Mouse (Mus musculus) limb, embryonic 15.5 days (tissue): Measurements from ENCODE around the gene Stk32c. TPM values are rescaled to one million over a fixed set of nuclear protein-coding genes. Genes with fewer than 3 reads are reported as not detected.

Source experiments
- ATAC-seq: fragments of 200-750 bp; cut with Nextera tagmentation; 2 replicates; pipeline ENCODE4 v1.8.0; 2017; ENCODE audit warnings: low read depth, moderate TSS enrichment; ENCODE audit not compliant: insufficient number of reproducible peaks, low FRiP score, low TSS enrichment
- H3K27ac ChIP-seq: fragments of 300-500 bp; sonication (generic); 2 replicates; pipeline ENCODE4 v1.5.1; 2015; ENCODE audit warnings: moderate library complexity, mild to moderate bottlenecking, inconsistent platforms
- H3K27me3 ChIP-seq: fragments of 300-500 bp; sonication (generic); 2 replicates; pipeline ENCODE4 v1.6.1; 2015; ENCODE audit warnings: inconsistent platforms
- H3K36me3 ChIP-seq: fragments of 300-500 bp; sonication (generic); 2 replicates; pipeline ENCODE4 v1.6.1; 2015; ENCODE audit warnings: inconsistent platforms
- H3K4me1 ChIP-seq: fragments of 300-500 bp; sonication (generic); 2 replicates; pipeline ENCODE4 v1.6.1; 2015; ENCODE audit warnings: inconsistent platforms
- H3K4me2 ChIP-seq: fragments of 300-500 bp; sonication (generic); 2 replicates; pipeline ENCODE4 v1.6.1; 2015; ENCODE audit warnings: mild to moderate bottlenecking, inconsistent platforms
- H3K4me3 ChIP-seq: fragments of 300-500 bp; sonication (generic); 2 replicates; pipeline ENCODE4 v1.5.1; 2015; ENCODE audit warnings: mild to moderate bottlenecking, inconsistent platforms
- H3K9ac ChIP-seq: fragments of 300-500 bp; sonication (generic); 2 replicates; pipeline ENCODE4 v1.6.1; 2015; ENCODE audit warnings: inconsistent platforms
- H3K9me3 ChIP-seq: fragments of 300-500 bp; sonication (generic); 2 replicates; pipeline ENCODE4 v1.6.1; 2016; ENCODE audit warnings: inconsistent platforms
- WGBS: fragments of 180-500 bp; shearing (Covaris S2); methylation state at CpG from one replicate; pipeline ENCODE4 v1.1.7; 2015; 5-methylcytosine and 5-hydroxymethylcytosine counted together
- polyA plus RNA-seq: library from polyadenylated mRNA; unstranded; fragments of >200 nt; fragmentation: Nextera tagmentation; extraction: Ambion mirVana; gene quantifications from 2 replicates; pipeline ENCODE4 v1.2.1, GENCODE M21; 2015

The Stk32c gene
- polyA plus RNA-seq, 1 experiment from 2014 or later, result 0.23 TPM

- 78% methylated on average over 3 of the region's 3 CpGs for WGBS
- Histone ChIP-seq H3K36me3 (no peaks in the 10 kb centered on the region), H3K4me2 (no peak overlapping the region), H3K27me3 (no peaks in the 10 kb centered on the region), H3K9ac (no peak overlapping the region), H3K4me1 (peaks cover 10% of the 10 kb centered on the region), H3K4me3 (no peak overlapping the region), H3K9me3 (no peaks in the 10 kb centered on the region), H3K27ac (no peak overlapping the region)
- no peak for ATAC-seq
Observed at GRCm38 (mm10) chr7:139214160-139214559, 1.1 kb upstream of the Stk32c start.

- peaks cover 10% of the 10 kb centered on the region for H3K4me1 ChIP-seq
- H3K9ac ChIP-seq, result 0 out of 2 replicates have a peak overlapping the region, but pooled peaks have one; percentile 21
- peak overlapping the region; percentile 62 for H3K4me3 ChIP-seq
- no peak for ATAC-seq
- no peaks in the 10 kb centered on the region for H3K9me3 ChIP-seq
- H3K27me3 ChIP-seq, result no peaks in the 10 kb centered on the region
- no peaks in the 10 kb centered on the region for H3K36me3 ChIP-seq
- WGBS, result 61% methylated on average over 3 of the region's 3 CpGs
- peak overlapping the region; percentile 66 for H3K4me2 ChIP-seq
- peak overlapping the region; percentile 48; the same call in 1 of the 2 replicates for H3K27ac ChIP-seq
Observed at GRCm38 (mm10) chr7:139213751-139214150, 644 bp upstream of the Stk32c start.

GRCm38 (mm10) chr7:139211761-139212160 lies 1.3 kb downstream of the Stk32c start:
- H3K4me2 ChIP-seq, result no peak overlapping the region
- no peaks in the 10 kb centered on the region for H3K36me3 ChIP-seq
- H3K27ac ChIP-seq, result no peak overlapping the region
- no peaks in the 10 kb centered on the region for H3K27me3 ChIP-seq
- ATAC-seq, result no peak
- H3K9me3 ChIP-seq, result no peaks in the 10 kb centered on the region
- no peak overlapping the region for H3K9ac ChIP-seq
- peaks cover 10% of the 10 kb centered on the region for H3K4me1 ChIP-seq
- H3K4me3 ChIP-seq, result no peak overlapping the region
- WGBS, result 86% methylated on average over 6 of the region's 6 CpGs

- Histone ChIP-seq H3K36me3 (no peaks in the 10 kb centered on the region), H3K9me3 (no peaks in the 10 kb centered on the region), H3K9ac (no peak overlapping the region), H3K27ac (no peak overlapping the region), H3K27me3 (no peaks in the 10 kb centered on the region), H3K4me1 (peaks cover 10% of the 10 kb centered on the region), H3K4me3 (no peak overlapping the region), H3K4me2 (no peak overlapping the region)
- no peak for ATAC-seq
- WGBS, result 71% methylated on average over 4 of the region's 4 CpGs
Observed at GRCm38 (mm10) chr7:139208773-139209095, 4.4 kb downstream of the Stk32c start.

GRCm38 (mm10) chr7:139208023-139208772 lies 4.9 kb downstream of the Stk32c start:
- WGBS, result 19% methylated on average over 7 of the region's 7 CpGs
- H3K27me3 ChIP-seq, result no peaks in the 10 kb centered on the region
- no peak for ATAC-seq

GRCm38 (mm10) chr7:139201209-139201608 lies 11.9 kb downstream of the Stk32c start:
- H3K36me3 ChIP-seq, result no peaks in the 10 kb centered on the region
- H3K9ac ChIP-seq, result no peak overlapping the region
- H3K27ac ChIP-seq, result no peak overlapping the region
- no peak for ATAC-seq
- H3K4me3 ChIP-seq, result no peak overlapping the region
- no peak overlapping the region for H3K4me2 ChIP-seq
- H3K27me3 ChIP-seq, result peaks cover 12% of the 10 kb centered on the region
- H3K9me3 ChIP-seq, result no peaks in the 10 kb centered on the region
- no peaks in the 10 kb centered on the region for H3K4me1 ChIP-seq
- 55% methylated on average over 6 of the region's 6 CpGs for WGBS

More at GRCm38 (mm10) chr7:139208023-139208772, 4.9 kb downstream of the Stk32c start:
- Histone ChIP-seq H3K27ac (no peak overlapping the region), H3K4me3 (no peak overlapping the region), H3K4me1 (peaks cover 5% of the 10 kb centered on the region; the same call in 1 of the 2 replicates), H3K9ac (no peak overlapping the region), H3K9me3 (no peaks in the 10 kb centered on the region), H3K4me2 (no peak overlapping the region), H3K36me3 (no peaks in the 10 kb centered on the region)

GRCm38 (mm10) chr7:139200108-139200507 lies 13.0 kb downstream of the Stk32c start:
- H3K27me3 ChIP-seq, result peaks cover 12% of the 10 kb centered on the region
- H3K9ac ChIP-seq, result no peak overlapping the region
- no peaks in the 10 kb centered on the region for H3K9me3 ChIP-seq
- H3K4me2 ChIP-seq, result no peak overlapping the region
- H3K4me1 ChIP-seq, result no peaks in the 10 kb centered on the region
- H3K36me3 ChIP-seq, result no peaks in the 10 kb centered on the region
- no peak for ATAC-seq
- no peak overlapping the region for H3K27ac ChIP-seq
- H3K4me3 ChIP-seq, result no peak overlapping the region
- 30% methylated on average over 7 of the region's 7 CpGs for WGBS

GRCm38 (mm10) chr7:139197022-139197421 lies 16.1 kb downstream of the Stk32c start:
- H3K27ac ChIP-seq, result no peak overlapping the region

GRCm38 (mm10) chr7:139191619-139192018 lies 21.5 kb downstream of the Stk32c start:
- no peak for ATAC-seq
- no peak overlapping the region for H3K4me3 ChIP-seq
- H3K4me1 ChIP-seq, result peaks cover 14% of the 10 kb centered on the region
- H3K9ac ChIP-seq, result no peak overlapping the region
- 67% methylated on average over 6 of the region's 6 CpGs for WGBS
- H3K36me3 ChIP-seq, result no peaks in the 10 kb centered on the region
- H3K9me3 ChIP-seq, result no peaks in the 10 kb centered on the region
- no peak overlapping the region for H3K4me2 ChIP-seq
- peaks cover 27% of the 10 kb centered on the region for H3K27me3 ChIP-seq
- H3K27ac ChIP-seq, result no peak overlapping the region

More at GRCm38 (mm10) chr7:139197022-139197421, 16.1 kb downstream of the Stk32c start:
- ATAC-seq, result no peak
- Histone ChIP-seq H3K9ac (no peak overlapping the region), H3K27me3 (peaks cover 12% of the 10 kb centered on the region), H3K36me3 (no peaks in the 10 kb centered on the region), H3K4me1 (no peaks in the 10 kb centered on the region), H3K4me2 (no peak overlapping the region), H3K4me3 (no peak overlapping the region), H3K9me3 (no peaks in the 10 kb centered on the region)
- 82% methylated on average over 4 of the region's 4 CpGs for WGBS

GRCm38 (mm10) chr7:139190616-139191015 lies 22.5 kb downstream of the Stk32c start:
- 92% methylated on average over 4 of the region's 4 CpGs for whole genome bisulfite sequencing
- Histone ChIP-seq H3K4me3 (no peak overlapping the region), H3K4me2 (no peak overlapping the region), H3K4me1 (peaks cover 14% of the 10 kb centered on the region), H3K27me3 (peaks cover 37% of the 10 kb centered on the region), H3K9me3 (no peaks in the 10 kb centered on the region), H3K9ac (no peak overlapping the region), H3K27ac (no peak overlapping the region), H3K36me3 (no peaks in the 10 kb centered on the region)
- ATAC-seq, result no peak

GRCm38 (mm10) chr7:139188634-139189207 lies 24.4 kb downstream of the Stk32c start:
- H3K9me3 ChIP-seq, result no peaks in the 10 kb centered on the region
- WGBS, result 1% methylated on average over 23 of the region's 23 CpGs
- 0 out of 2 replicates have a peak overlapping the region, but pooled peaks have one; percentile 8 for H3K9ac ChIP-seq
- peak overlapping the region; percentile 67 for H3K4me3 ChIP-seq
- ATAC-seq, result peak; percentile 76
- peaks cover 14% of the 10 kb centered on the region for H3K4me1 ChIP-seq
- no peaks in the 10 kb centered on the region for H3K36me3 ChIP-seq
- H3K27me3 ChIP-seq, result peaks cover 48% of the 10 kb centered on the region
- 0 out of 2 replicates have a peak overlapping the region, but pooled peaks have one; percentile 8 for H3K27ac ChIP-seq
- peak overlapping the region; percentile 99 for H3K4me2 ChIP-seq
